Mouse (Mus musculus): ENCODE measurements at regions not wholly inside any gene's neighbourhood (a gene's known extent, or its start where the extent isn't known, plus 50 kb on each side); places are given as distances from the start of the nearest gene placed in this dataset.

GRCm38 (mm10) chr14:72158537-72159323 lies 332.9 kb downstream of the Gm9195 start:
- DNase-seq (ENCODE audit: extremely low read depth, low read depth, low spot score) = no peak
- 53% methylated on average over 13 of the region's 13 CpGs for WGBS
- TF ChIP-seq POLR2A (IDR thresholded peaks at IDR 0.05; ENCODE audit: extremely low read depth, insufficient read depth, low read length) (no peak), CTCF (IDR thresholded peaks at IDR 0.05; ENCODE audit: low read depth, low read length) (no peak)

GRCm38 (mm10) chr14:72155197-72155907 lies 336.3 kb downstream of the Gm9195 start:
- 45% methylated on average over 11 of the region's 11 CpGs for WGBS
- TF ChIP-seq CTCF (IDR thresholded peaks at IDR 0.05; ENCODE audit: low read depth, low read length) = no peak
- TF ChIP-seq POLR2A (IDR thresholded peaks at IDR 0.05; ENCODE audit: extremely low read depth, insufficient read depth, low read length) = no peak
- H3K27ac ChIP-seq (replicated peaks; ENCODE audit: insufficient read depth, low read depth, low read length) = no peak overlapping the region
- no peaks in the 10 kb centered on the region for H3K27me3 ChIP-seq (ENCODE audit: control insufficient read depth, insufficient read depth, low read length)
- no peak for DNase-seq (ENCODE audit: extremely low read depth, low read depth, low spot score)
- no peaks in the 10 kb centered on the region for H3K4me1 ChIP-seq (ENCODE audit: control insufficient read depth, insufficient read depth, low read length)
- H3K4me3 ChIP-seq (ENCODE audit: insufficient read depth, low read depth, low read length) = no peak overlapping the region
- H3K36me3 ChIP-seq (ENCODE audit: control insufficient read depth, insufficient read depth, low read length) = no peaks in the 10 kb centered on the region
- no peak overlapping the region for H3K9ac ChIP-seq (ENCODE audit: low read depth, low read length)
- H3K79me2 ChIP-seq (ENCODE audit: control insufficient read depth, insufficient read depth, low read length) = no peaks in the 10 kb centered on the region

More at GRCm38 (mm10) chr14:72158537-72159323, 332.9 kb downstream of the Gm9195 start:
- H3K27ac ChIP-seq (replicated peaks; ENCODE audit: insufficient read depth, low read depth, low read length) = no peak overlapping the region
- H3K27me3 ChIP-seq (ENCODE audit: control insufficient read depth, insufficient read depth, low read length) = no peaks in the 10 kb centered on the region
- H3K36me3 ChIP-seq (ENCODE audit: control insufficient read depth, insufficient read depth, low read length) = no peaks in the 10 kb centered on the region
- no peaks in the 10 kb centered on the region for H3K79me2 ChIP-seq (ENCODE audit: control insufficient read depth, insufficient read depth, low read length)
- H3K9ac ChIP-seq (ENCODE audit: low read depth, low read length) = no peak overlapping the region
- no peak overlapping the region for H3K4me3 ChIP-seq (ENCODE audit: insufficient read depth, low read depth, low read length)
- H3K4me1 ChIP-seq (ENCODE audit: control insufficient read depth, insufficient read depth, low read length) = no peaks in the 10 kb centered on the region

GRCm38 (mm10) chr14:72151676-72152075 lies 340.0 kb downstream of the Gm9195 start:
- 56% methylated on average over 4 of the region's 4 CpGs for WGBS
- no peak overlapping the region for H3K27ac ChIP-seq (replicated peaks; ENCODE audit: insufficient read depth, low read depth, low read length)
- H3K4me3 ChIP-seq (ENCODE audit: insufficient read depth, low read depth, low read length) = no peak overlapping the region
- no peaks in the 10 kb centered on the region for H3K27me3 ChIP-seq (ENCODE audit: control insufficient read depth, insufficient read depth, low read length)
- no peaks in the 10 kb centered on the region for H3K36me3 ChIP-seq (ENCODE audit: control insufficient read depth, insufficient read depth, low read length)
- H3K4me1 ChIP-seq (ENCODE audit: control insufficient read depth, insufficient read depth, low read length) = no peaks in the 10 kb centered on the region
- no peak overlapping the region for H3K9ac ChIP-seq (ENCODE audit: low read depth, low read length)
- H3K79me2 ChIP-seq (ENCODE audit: control insufficient read depth, insufficient read depth, low read length) = no peaks in the 10 kb centered on the region
- TF ChIP-seq CTCF (IDR thresholded peaks at IDR 0.05; ENCODE audit: low read depth, low read length) (no peak), POLR2A (IDR thresholded peaks at IDR 0.05; ENCODE audit: extremely low read depth, insufficient read depth, low read length) (no peak)
- DNase-seq (ENCODE audit: extremely low read depth, low read depth, low spot score) = no peak

- Histone ChIP-seq H3K36me3 (ENCODE audit: control insufficient read depth, insufficient read depth, low read length) (no peaks in the 10 kb centered on the region), H3K4me3 (ENCODE audit: insufficient read depth, low read depth, low read length) (no peak overlapping the region), H3K9ac (ENCODE audit: low read depth, low read length) (no peak overlapping the region), H3K4me1 (ENCODE audit: control insufficient read depth, insufficient read depth, low read length) (no peaks in the 10 kb centered on the region), H3K27me3 (ENCODE audit: control insufficient read depth, insufficient read depth, low read length) (no peaks in the 10 kb centered on the region), H3K27ac (replicated peaks; ENCODE audit: insufficient read depth, low read depth, low read length) (no peak overlapping the region), H3K79me2 (ENCODE audit: control insufficient read depth, insufficient read depth, low read length) (no peaks in the 10 kb centered on the region)
- DNase-seq (ENCODE audit: extremely low read depth, low read depth, low spot score) = no peak
- 30% methylated on average over 4 of the region's 4 CpGs for WGBS
- TF ChIP-seq CTCF (IDR thresholded peaks at IDR 0.05; ENCODE audit: low read depth, low read length) (no peak), POLR2A (IDR thresholded peaks at IDR 0.05; ENCODE audit: extremely low read depth, insufficient read depth, low read length) (no peak)
These were observed 342.2 kb downstream of the Gm9195 start for GRCm38 (mm10) chr14:72149463-72149862.

- Histone ChIP-seq H3K27me3 (ENCODE audit: control insufficient read depth, insufficient read depth, low read length) (no peaks in the 10 kb centered on the region), H3K79me2 (ENCODE audit: control insufficient read depth, insufficient read depth, low read length) (no peaks in the 10 kb centered on the region), H3K4me1 (ENCODE audit: control insufficient read depth, insufficient read depth, low read length) (no peaks in the 10 kb centered on the region), H3K27ac (replicated peaks; ENCODE audit: insufficient read depth, low read depth, low read length) (no peak overlapping the region), H3K9ac (ENCODE audit: low read depth, low read length) (no peak overlapping the region), H3K36me3 (ENCODE audit: control insufficient read depth, insufficient read depth, low read length) (no peaks in the 10 kb centered on the region), H3K4me3 (ENCODE audit: insufficient read depth, low read depth, low read length) (no peak overlapping the region)
- no peak for TF ChIP-seq POLR2A (IDR thresholded peaks at IDR 0.05; ENCODE audit: extremely low read depth, insufficient read depth, low read length)
- no peak for TF ChIP-seq CTCF (IDR thresholded peaks at IDR 0.05; ENCODE audit: low read depth, low read length)
- WGBS = 61% methylated on average over 1 of the region's 1 CpGs
- DNase-seq (ENCODE audit: extremely low read depth, low read depth, low spot score) = no peak
These were observed 342.8 kb downstream of the Gm9195 start for GRCm38 (mm10) chr14:72148886-72149285.

GRCm38 (mm10) chr14:72146381-72146780 lies 345.3 kb downstream of the Gm9195 start:
- Histone ChIP-seq H3K27ac (replicated peaks; ENCODE audit: insufficient read depth, low read depth, low read length) (no peak overlapping the region), H3K79me2 (ENCODE audit: control insufficient read depth, insufficient read depth, low read length) (no peaks in the 10 kb centered on the region), H3K4me1 (ENCODE audit: control insufficient read depth, insufficient read depth, low read length) (no peaks in the 10 kb centered on the region), H3K4me3 (ENCODE audit: insufficient read depth, low read depth, low read length) (no peak overlapping the region), H3K36me3 (ENCODE audit: control insufficient read depth, insufficient read depth, low read length) (no peaks in the 10 kb centered on the region), H3K9ac (ENCODE audit: low read depth, low read length) (no peak overlapping the region), H3K27me3 (ENCODE audit: control insufficient read depth, insufficient read depth, low read length) (no peaks in the 10 kb centered on the region)
- no peak for DNase-seq (ENCODE audit: extremely low read depth, low read depth, low spot score)
- 77% methylated on average over 2 of the region's 2 CpGs for WGBS
- TF ChIP-seq CTCF (IDR thresholded peaks at IDR 0.05; ENCODE audit: low read depth, low read length) (no peak), POLR2A (IDR thresholded peaks at IDR 0.05; ENCODE audit: extremely low read depth, insufficient read depth, low read length) (no peak)

All from liver, adult 2 months (tissue).